Mouse (Mus musculus) heart, adult 18-20 months (tissue): ENCODE results near the gene Lamb2. TPM values are rescaled to one million over a fixed set of nuclear protein-coding genes. Genes with fewer than 3 reads are reported as not detected.

Experiments used
- DNase-seq, 2 experiments: peaks; one replicate each; pipeline ENCODE4 v3.0.0; 2021 to 2022; ENCODE audit warnings: mixed read lengths in 1 of 2
- long read RNA-seq, 2 experiments: library from polyadenylated mRNA; stranded (forward); transcript quantifications; one replicate each; pipeline ENCODE4 v2.0.0; 2021
- total RNA-seq, 2 experiments: library from RNA; stranded (reverse); gene quantifications; 2 replicates each; pipeline ENCODE4 v1.2.3; 2021

The Lamb2 gene
- 100 to 1,000 TPM; 334 to 339 TPM for total RNA-seq
- long read RNA-seq, experiment 1, full-length matches to known transcripts: 74 of 156 reads
- long read RNA-seq, experiment 1, partial matches to known transcripts: 66 of 156 reads
- long read RNA-seq, experiment 1, other reads (novel, unspliced or antisense): 16 of 156 reads
- long read RNA-seq, experiment 2, full-length matches to known transcripts: 23 of 63 reads
- long read RNA-seq, experiment 2, partial matches to known transcripts: 36 of 63 reads
- long read RNA-seq, experiment 2, other reads (novel, unspliced or antisense): 4 of 63 reads

DNA sequence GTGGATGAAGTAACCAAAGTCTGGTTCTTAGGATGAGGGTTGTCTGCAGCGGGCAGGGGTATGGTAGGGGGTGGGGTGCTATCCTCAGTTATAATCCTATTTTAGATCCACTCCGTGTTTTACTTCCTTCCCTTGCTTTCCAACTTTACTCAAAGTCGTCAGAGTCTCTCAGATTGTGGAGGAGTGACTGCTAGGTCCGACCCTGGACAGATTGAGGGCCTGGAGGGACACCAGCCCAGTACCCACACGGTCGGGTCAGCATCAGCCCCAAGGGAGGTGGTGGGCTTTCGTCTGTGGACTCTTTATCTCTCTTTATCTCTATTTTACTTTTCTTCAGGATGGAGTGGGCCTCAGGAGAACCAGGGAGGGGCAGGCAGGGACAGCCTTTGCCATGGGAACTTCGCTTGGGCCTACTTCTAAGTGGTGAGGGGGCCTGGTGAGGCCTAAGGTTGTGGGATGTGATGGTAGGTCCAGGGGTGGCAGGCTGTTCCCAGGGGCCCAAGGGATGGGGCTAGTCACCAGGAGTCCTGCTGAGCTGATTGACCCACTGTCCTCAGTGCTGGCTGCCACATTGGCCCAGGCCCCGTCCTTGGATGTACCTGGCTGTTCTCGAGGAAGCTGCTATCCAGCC lies at the start of gene Lamb2:
Gene Lamb2, plus strand, starts transcription at position 16 of the 631 bp plus-strand sequence.
- peak; percentile 76 to 91 for DNase-seq

- no peak for DNase-seq
These were observed 48.0 kb upstream of the Lamb2 start for GRCm38 (mm10) chr9:108431431-108432067.

GRCm38 (mm10) chr9:108436182-108436581 lies 43.4 kb upstream of the Lamb2 start, which contains the start of gene BC048562:
Gene BC048562 (plus strand): TSS chr9:108436482.
- DNase-seq: no peak

DNA sequence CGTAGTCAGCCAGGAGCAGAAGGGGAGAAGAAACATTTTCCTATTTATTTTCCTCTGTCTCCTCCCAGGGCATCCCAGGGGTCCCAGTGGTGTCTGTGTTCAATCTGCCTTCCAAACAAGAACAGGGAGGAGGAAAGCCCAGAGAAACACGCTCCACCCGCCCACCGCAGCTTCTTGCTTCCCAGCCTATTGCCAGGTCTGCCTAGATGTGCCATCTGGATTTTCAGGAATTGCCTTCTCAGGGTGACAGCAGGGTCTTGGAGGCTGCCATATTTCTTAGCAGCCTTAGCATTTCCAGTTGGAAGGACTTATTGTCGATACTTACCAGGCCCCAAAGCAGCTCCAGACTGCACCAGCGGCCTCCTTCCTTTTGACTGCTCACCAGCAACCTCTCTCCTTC lies 40.4 kb upstream of the Lamb2 start:
- no peak for DNase-seq

GRCm38 (mm10) chr9:108440485-108440884 lies 39.1 kb upstream of the Lamb2 start:
- DNase-seq: no peak

DNA sequence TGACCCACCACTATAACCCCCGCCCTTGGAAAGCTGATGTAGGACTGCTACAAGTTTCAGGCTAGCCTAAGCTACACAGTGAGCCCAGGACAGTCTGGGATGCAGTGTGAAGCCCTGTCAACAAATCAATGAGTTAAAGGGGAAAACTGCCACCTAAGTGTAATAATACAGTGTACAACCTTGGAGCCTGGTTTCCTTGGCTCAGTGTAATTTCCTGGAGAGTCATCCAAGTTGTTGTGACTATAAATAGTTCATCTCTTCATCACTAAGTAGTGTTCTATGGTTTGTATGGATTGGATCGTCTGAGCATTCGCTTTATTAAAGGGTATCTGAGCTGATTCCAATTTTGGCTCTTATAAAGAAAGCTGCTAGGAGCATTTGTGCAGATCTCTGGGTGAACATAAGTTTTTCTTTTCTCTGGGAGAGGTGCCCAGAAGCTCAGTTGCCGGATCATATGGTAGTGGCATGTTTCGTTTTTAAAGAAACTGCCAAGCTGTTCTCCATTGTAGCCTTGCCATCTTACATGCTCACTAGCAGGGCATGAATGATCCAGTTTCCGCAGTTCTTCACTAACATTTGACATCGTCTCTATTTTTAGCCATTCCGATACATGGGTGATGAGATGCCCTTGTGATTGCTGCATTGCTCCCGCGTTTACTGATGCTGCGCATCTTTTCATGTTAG lies 38.2 kb upstream of the Lamb2 start:
- DNase-seq: no peak

- DNase-seq: no peak
These were observed 34.4 kb upstream of the Lamb2 start for GRCm38 (mm10) chr9:108445125-108445524.

DNA sequence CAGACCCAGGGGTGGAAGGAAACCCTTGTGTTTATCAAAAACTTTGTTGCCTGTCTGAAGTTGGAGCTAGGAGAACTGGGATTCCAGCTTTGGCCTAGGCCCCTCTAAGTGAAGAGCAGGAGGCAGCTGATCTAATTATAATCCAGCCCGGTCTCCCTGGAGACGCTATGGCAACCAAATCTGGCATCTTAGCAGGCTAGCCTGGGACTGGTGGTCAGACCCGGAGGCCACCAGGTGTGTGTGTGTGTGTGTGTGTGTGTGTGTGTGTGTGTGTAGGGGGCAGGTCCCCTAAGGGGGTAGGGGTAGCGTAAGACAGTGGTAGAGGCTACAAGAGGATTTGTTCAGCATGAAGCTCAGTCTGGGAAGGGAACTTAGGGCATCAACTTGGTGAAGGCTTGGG lies 29.7 kb upstream of the Lamb2 start:
- peak in 1 of 2 experiments; percentile 48 for DNase-seq

- DNase-seq: peak; percentile 37 to 38
These were observed 29.0 kb upstream of the Lamb2 start for GRCm38 (mm10) chr9:108450292-108451169.

- no peak for DNase-seq
These were observed 28.4 kb upstream of the Lamb2 start for GRCm38 (mm10) chr9:108451170-108451493.

DNA sequence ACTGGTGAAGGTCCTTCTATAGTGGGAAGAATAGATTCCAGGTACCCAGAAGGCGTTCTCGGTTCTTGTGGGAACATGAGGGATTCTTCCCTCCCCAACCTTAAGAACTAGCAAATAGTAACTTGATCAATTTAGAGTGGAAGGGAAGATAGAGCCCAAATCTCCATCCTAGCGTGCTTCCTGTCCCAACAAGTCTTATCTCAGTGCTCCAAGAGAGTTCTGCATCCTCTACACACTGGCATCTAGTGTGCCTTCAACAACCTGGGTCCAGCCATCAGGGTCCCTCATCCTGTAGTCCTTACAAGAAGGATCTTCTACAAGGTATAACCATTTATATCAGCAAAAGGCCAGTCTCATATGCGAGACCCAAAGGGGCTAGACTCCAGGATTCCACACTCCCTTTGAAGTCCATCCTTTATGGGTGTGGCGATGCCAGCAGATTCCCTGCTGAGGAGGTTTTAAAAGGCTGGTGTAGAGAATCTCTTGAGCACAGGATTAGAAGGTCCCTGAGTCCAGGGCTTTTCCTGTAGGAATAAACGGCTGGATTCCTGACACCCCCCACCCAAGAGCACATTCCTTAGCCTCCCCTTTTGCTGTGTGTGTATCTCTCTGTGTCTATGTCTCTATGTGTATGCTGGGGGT lies 27.9 kb upstream of the Lamb2 start:
- no peak for DNase-seq

GRCm38 (mm10) chr9:108452291-108452906 lies 27.1 kb upstream of the Lamb2 start:
- DNase-seq: peak; percentile 84 to 94

DNA sequence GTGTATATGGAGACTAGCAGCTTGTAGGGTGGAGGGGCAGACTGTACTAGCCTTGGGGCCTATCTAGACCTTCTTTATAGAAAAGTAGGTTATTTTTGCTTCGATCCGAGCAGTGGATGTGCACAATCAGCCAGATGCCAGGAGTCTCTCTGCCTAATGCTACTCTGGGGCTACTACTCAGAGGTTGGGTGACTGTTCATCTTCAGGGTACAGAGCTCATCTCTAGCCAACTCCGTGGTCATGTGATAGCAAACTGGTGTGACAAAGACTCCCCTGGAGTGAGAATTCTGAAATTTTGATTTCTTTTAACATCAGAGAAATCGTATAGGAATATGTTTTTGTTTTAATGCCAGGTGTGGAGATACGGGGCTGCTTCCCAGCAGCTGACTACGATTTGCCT lies 26.6 kb upstream of the Lamb2 start:
- DNase-seq: no peak

- DNase-seq: no peak
These were observed 26.1 kb upstream of the Lamb2 start for GRCm38 (mm10) chr9:108453458-108453857.

DNA sequence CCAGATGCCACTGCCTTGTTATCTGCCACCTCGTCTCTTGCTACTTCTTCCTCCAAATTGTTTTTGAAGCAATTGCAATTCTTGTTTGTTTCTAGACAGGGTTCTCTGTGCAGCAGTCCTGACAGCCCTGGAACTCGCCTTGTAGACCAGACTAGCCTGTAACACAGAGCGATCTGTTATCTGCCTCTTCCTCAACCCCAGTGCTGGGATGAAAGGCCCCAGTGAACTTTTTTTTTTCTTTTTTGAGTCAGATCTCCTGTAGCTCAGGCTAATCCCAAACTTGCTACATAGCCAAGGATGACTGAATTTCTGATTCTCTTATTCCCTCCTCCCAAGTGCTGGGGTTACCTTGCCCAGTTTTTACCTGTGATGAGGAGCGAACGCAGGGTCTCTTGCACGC lies 25.1 kb upstream of the Lamb2 start:
- DNase-seq: no peak

DNA sequence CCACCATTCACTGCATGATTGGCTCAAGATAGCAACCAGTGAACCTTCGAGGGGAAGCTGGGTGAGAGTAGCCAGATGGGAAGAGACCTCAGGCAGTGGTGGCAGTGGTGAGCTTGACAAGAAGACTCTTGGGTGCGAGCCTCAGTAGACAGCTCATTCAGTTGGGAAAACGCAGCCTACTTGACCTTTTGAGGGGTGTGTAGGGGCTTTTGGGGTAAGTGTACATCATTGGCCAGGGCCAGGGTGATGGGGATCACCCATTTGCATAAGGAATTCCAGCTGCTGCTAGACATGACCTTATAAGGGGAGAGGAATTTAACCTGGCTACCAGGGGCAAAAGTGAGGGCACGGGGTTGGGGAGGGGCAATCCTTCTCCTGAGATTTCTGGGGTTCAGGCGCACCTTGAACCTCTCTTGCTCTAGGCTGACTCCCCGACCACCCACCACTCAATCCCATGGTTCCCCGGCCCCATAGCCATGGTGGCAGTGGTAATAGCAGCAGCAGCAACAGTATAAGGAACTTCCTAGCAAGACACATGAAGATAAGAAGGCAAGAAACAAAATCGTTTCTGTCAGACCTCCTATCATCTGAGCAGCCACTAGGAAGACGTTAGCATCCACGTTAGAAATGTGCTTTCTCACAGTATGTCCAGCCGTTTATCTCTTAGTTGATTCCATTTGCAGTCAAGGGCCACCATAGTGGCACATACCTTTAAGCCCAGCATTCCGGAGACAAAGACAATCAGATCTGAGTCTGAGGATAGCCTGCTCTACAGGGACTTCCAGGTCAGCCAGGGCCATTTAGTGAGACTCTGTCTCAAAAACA lies 23.6 kb upstream of the Lamb2 start:
- DNase-seq: no peak

- DNase-seq: no peak
These were observed 22.6 kb upstream of the Lamb2 start for GRCm38 (mm10) chr9:108456953-108457352.

DNA sequence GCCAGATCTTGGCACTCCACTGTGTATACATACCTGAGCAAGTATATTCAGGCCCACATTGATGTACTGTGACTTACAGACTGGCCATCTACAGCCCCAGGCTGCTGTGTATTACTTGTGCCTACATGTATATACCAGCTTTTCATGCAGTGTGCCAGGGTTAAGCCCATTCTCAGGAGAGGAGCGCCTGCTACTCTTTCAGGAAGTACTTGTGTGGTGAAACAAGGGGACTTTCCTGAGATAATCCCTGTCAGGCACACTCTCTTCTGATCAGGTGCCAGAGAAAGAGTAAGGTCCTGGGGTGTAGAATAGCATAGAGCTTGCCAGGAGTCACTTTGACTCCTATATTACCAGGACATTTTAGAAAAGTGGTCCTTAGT lies 19.6 kb upstream of the Lamb2 start:
- peak in 1 of 2 experiments; percentile 25 for DNase-seq

DNA sequence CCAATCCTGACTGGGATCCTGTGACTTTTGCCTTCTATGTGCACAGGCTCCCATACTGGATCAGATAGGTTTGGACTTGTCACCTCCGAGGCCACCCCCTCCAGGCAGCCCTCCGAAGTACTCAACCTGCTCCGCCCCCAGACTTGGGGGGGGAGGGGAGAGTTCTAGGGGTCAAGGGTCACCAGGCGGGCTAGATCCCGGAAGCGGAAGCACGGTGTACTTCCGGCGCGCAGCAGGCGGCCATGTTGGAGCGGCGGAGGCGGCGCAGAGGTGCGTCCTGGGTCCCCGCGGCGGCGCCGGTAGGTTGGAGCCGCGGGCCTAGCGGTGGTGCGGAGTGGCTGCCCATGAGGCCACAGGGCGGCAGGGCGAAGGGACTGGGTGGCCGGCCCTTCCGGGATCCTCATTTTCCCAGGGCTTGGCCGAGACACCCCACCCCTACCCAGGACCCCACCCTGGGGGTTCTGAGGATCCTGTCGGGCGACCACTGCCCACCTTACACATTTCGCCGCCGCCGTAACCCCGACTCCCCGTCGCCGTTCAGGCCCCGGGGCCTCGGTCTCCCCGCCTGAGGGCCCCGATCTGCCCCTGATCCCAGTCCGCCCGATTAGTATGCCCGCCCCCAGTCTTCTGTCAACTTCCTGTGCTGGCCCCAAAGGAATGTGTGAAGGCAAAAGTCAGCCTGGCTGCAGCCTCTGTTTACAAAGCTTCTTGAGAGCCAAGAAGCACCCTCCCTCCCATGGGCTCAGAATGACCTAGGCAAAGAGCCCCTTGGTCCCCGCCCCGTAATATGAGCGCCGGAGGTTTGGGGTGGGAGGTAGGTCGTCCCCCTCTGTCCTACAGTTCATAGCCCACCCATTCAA lies 19.0 kb upstream of the Lamb2 start, which contains the start of gene Ccdc71:
Gene Ccdc71, plus strand, starts transcription at position 209 of the 860 bp plus-strand sequence.
- DNase-seq: peak; percentile 89 to 92
